Mouse (Mus musculus): ENCODE results near the gene Arhgap17.

Arhgap17 gene

GRCm38 (mm10) chr7:123336322-123336721, 33.4 kb downstream of the Arhgap17 start:
- DNase-seq: peak in 1 of 2 experiments; percentile 28

- no peak for DNase-seq
Observed at GRCm38 (mm10) chr7:123330506-123330905, 39.2 kb downstream of the Arhgap17 start.

- no peak for DNase-seq
Observed at GRCm38 (mm10) chr7:123327909-123328308, 41.8 kb downstream of the Arhgap17 start.

- DNase-seq: no peak
Observed at GRCm38 (mm10) chr7:123326901-123327300, 42.8 kb downstream of the Arhgap17 start.

GRCm38 (mm10) chr7:123326062-123326461, 43.7 kb downstream of the Arhgap17 start:
- no peak for DNase-seq

- DNase-seq: no peak
Observed at GRCm38 (mm10) chr7:123324105-123324504, 45.6 kb downstream of the Arhgap17 start.

- DNase-seq: no peak
Observed at GRCm38 (mm10) chr7:123323388-123323787, 46.3 kb downstream of the Arhgap17 start.

- DNase-seq: no peak
Observed at GRCm38 (mm10) chr7:123322452-123323121, 47.1 kb downstream of the Arhgap17 start.

- no peak for DNase-seq
Observed at GRCm38 (mm10) chr7:123312738-123313137, 57.0 kb downstream of the Arhgap17 start.

- DNase-seq: no peak
Observed at GRCm38 (mm10) chr7:123311836-123312235, 57.9 kb downstream of the Arhgap17 start.

GRCm38 (mm10) chr7:123307887-123308558, 61.7 kb downstream of the Arhgap17 start:
- DNase-seq: no peak

- DNase-seq: no peak
Observed at GRCm38 (mm10) chr7:123307236-123307635, 62.5 kb downstream of the Arhgap17 start.

- DNase-seq: no peak
Observed at GRCm38 (mm10) chr7:123305397-123305796, 64.3 kb downstream of the Arhgap17 start.

- DNase-seq: no peak
Observed at GRCm38 (mm10) chr7:123300258-123300657, 69.5 kb downstream of the Arhgap17 start.

GRCm38 (mm10) chr7:123298225-123298624, 71.5 kb downstream of the Arhgap17 start:
- DNase-seq: peak in 1 of 2 experiments; percentile 45

- no peak for DNase-seq
Observed at GRCm38 (mm10) chr7:123296097-123296496, 73.6 kb downstream of the Arhgap17 start.

- no peak for DNase-seq
Observed at GRCm38 (mm10) chr7:123295423-123295822, 74.3 kb downstream of the Arhgap17 start.

- no peak for DNase-seq
Observed at GRCm38 (mm10) chr7:123293898-123294297, 75.8 kb downstream of the Arhgap17 start.

GRCm38 (mm10) chr7:123291942-123292341, 77.8 kb downstream of the Arhgap17 start:
- DNase-seq: no peak

GRCm38 (mm10) chr7:123289176-123289575, 80.5 kb downstream of the Arhgap17 start:
- DNase-seq: no peak

GRCm38 (mm10) chr7:123287903-123288302, 81.8 kb downstream of the Arhgap17 start:
- no peak for DNase-seq

GRCm38 (mm10) chr7:123285896-123286295, 83.8 kb downstream of the Arhgap17 start:
- no peak for DNase-seq

- DNase-seq: no peak
Observed at GRCm38 (mm10) chr7:123283826-123284225, 85.9 kb downstream of the Arhgap17 start.

GRCm38 (mm10) chr7:123279797-123280196, 89.9 kb downstream of the Arhgap17 start:
- no peak for DNase-seq

Measured in kidney, postnatal 25 days (tissue).